Mouse (Mus musculus) limb, embryonic 15.5 days (tissue): Measurements from ENCODE around the gene Chia1. TPM values are rescaled to one million over a fixed set of nuclear protein-coding genes. Genes with fewer than 3 reads are reported as not detected.
"Not testable (repeated sequence)": the region's sequence is repeated elsewhere in the genome, so short reads cannot be mapped to it uniquely, and the experiment has no call there.

Experiments
- ATAC-seq: fragments of 200-750 bp; cut with Nextera tagmentation; 2 replicates; pipeline ENCODE4 v1.8.0; 2017; ENCODE audit warnings: low read depth, moderate TSS enrichment; ENCODE audit not compliant: insufficient number of reproducible peaks, low FRiP score, low TSS enrichment
- H3K27ac ChIP-seq: fragments of 300-500 bp; sonication (generic); 2 replicates; pipeline ENCODE4 v1.5.1; 2015; ENCODE audit warnings: moderate library complexity, mild to moderate bottlenecking, inconsistent platforms
- H3K27me3 ChIP-seq: fragments of 300-500 bp; sonication (generic); 2 replicates; pipeline ENCODE4 v1.6.1; 2015; ENCODE audit warnings: inconsistent platforms
- H3K36me3 ChIP-seq: fragments of 300-500 bp; sonication (generic); 2 replicates; pipeline ENCODE4 v1.6.1; 2015; ENCODE audit warnings: inconsistent platforms
- H3K4me1 ChIP-seq: fragments of 300-500 bp; sonication (generic); 2 replicates; pipeline ENCODE4 v1.6.1; 2015; ENCODE audit warnings: inconsistent platforms
- H3K4me2 ChIP-seq: fragments of 300-500 bp; sonication (generic); 2 replicates; pipeline ENCODE4 v1.6.1; 2015; ENCODE audit warnings: mild to moderate bottlenecking, inconsistent platforms
- H3K4me3 ChIP-seq: fragments of 300-500 bp; sonication (generic); 2 replicates; pipeline ENCODE4 v1.5.1; 2015; ENCODE audit warnings: mild to moderate bottlenecking, inconsistent platforms
- H3K9ac ChIP-seq: fragments of 300-500 bp; sonication (generic); 2 replicates; pipeline ENCODE4 v1.6.1; 2015; ENCODE audit warnings: inconsistent platforms
- H3K9me3 ChIP-seq: fragments of 300-500 bp; sonication (generic); 2 replicates; pipeline ENCODE4 v1.6.1; 2016; ENCODE audit warnings: inconsistent platforms
- WGBS: fragments of 180-500 bp; shearing (Covaris S2); methylation state at CpG from one replicate; pipeline ENCODE4 v1.1.7; 2015; 5-methylcytosine and 5-hydroxymethylcytosine counted together
- polyA plus RNA-seq: library from polyadenylated mRNA; unstranded; fragments of >200 nt; fragmentation: Nextera tagmentation; extraction: Ambion mirVana; gene quantifications from 2 replicates; pipeline ENCODE4 v1.2.1, GENCODE M21; 2015

Gene Chia1
- not detected in 2 replicates for polyA plus RNA-seq

- Histone ChIP-seq H3K4me3 (no peak within 1 kb of the TSS), H3K4me2 (no peak within 1 kb of the TSS), H3K4me1 (no peaks in the 10 kb centered on the region), H3K9ac (no peak within 1 kb of the TSS), H3K36me3 (no peaks in the 10 kb centered on the region), H3K9me3 (no peaks in the 10 kb centered on the region), H3K27ac (no peak within 1 kb of the TSS), H3K27me3 (no peaks in the 10 kb centered on the region)
- WGBS, result 75% methylated on average over 3 of the region's 3 CpGs
- no peak for ATAC-seq
These were observed at the start of gene Chia1 for GRCm38 (mm10) chr3:106112929-106113328. Gene Chia1, plus strand, starts transcription at chr3:106113229.

GRCm38 (mm10) chr3:106067707-106068106, 45.3 kb upstream of the Chia1 start:
- not testable (repeated sequence) for H3K4me2 ChIP-seq, ATAC-seq, H3K27ac ChIP-seq, H3K27me3 ChIP-seq, H3K4me3 ChIP-seq, H3K4me1 ChIP-seq, H3K9ac ChIP-seq, H3K9me3 ChIP-seq, H3K36me3 ChIP-seq
- WGBS, result 36% methylated on average over 5 of the region's 5 CpGs

GRCm38 (mm10) chr3:106070994-106071393, 42.0 kb upstream of the Chia1 start:
- Histone ChIP-seq H3K27ac (no peak overlapping the region), H3K9ac (no peak overlapping the region), H3K4me2 (no peak overlapping the region), H3K4me3 (no peak overlapping the region), H3K36me3 (no peaks in the 10 kb centered on the region), H3K4me1 (no peaks in the 10 kb centered on the region), H3K9me3 (no peaks in the 10 kb centered on the region), H3K27me3 (no peaks in the 10 kb centered on the region)
- 80% methylated on average over 2 of the region's 2 CpGs for WGBS
- ATAC-seq, result no peak

- H3K4me3 ChIP-seq, result no peak overlapping the region
- no peaks in the 10 kb centered on the region for H3K36me3 ChIP-seq
- no peaks in the 10 kb centered on the region for H3K9me3 ChIP-seq
- ATAC-seq, result no peak
- H3K27me3 ChIP-seq, result no peaks in the 10 kb centered on the region
- no peak overlapping the region for H3K27ac ChIP-seq
- H3K4me1 ChIP-seq, result no peaks in the 10 kb centered on the region
- no peak overlapping the region for H3K9ac ChIP-seq
- 67% methylated on average over 1 of the region's 1 CpGs for WGBS
- H3K4me2 ChIP-seq, result no peak overlapping the region
These were observed 38.2 kb upstream of the Chia1 start for GRCm38 (mm10) chr3:106074824-106075223.

GRCm38 (mm10) chr3:106126999-106127398, 14.0 kb downstream of the Chia1 start:
- Histone ChIP-seq H3K36me3 (no peaks in the 10 kb centered on the region), H3K27me3 (no peaks in the 10 kb centered on the region), H3K4me2 (no peak overlapping the region), H3K9me3 (no peaks in the 10 kb centered on the region; the same call in 1 of the 2 replicates), H3K4me3 (no peak overlapping the region), H3K27ac (no peak overlapping the region), H3K9ac (no peak overlapping the region), H3K4me1 (no peaks in the 10 kb centered on the region)
- no peak for ATAC-seq

- Histone ChIP-seq H3K4me2 (no peak overlapping the region), H3K9ac (no peak overlapping the region), H3K4me3 (no peak overlapping the region), H3K36me3 (no peaks in the 10 kb centered on the region), H3K27ac (no peak overlapping the region), H3K4me1 (no peaks in the 10 kb centered on the region), H3K27me3 (no peaks in the 10 kb centered on the region), H3K9me3 (no peaks in the 10 kb centered on the region; the same call in 1 of the 2 replicates)
- 72% methylated on average over 4 of the region's 4 CpGs for WGBS
- ATAC-seq, result 0 out of 2 replicates have a peak, but pooled peaks have one; percentile 58
These were observed 15.9 kb downstream of the Chia1 start for GRCm38 (mm10) chr3:106128807-106129493.

- Histone ChIP-seq H3K4me1 (no peaks in the 10 kb centered on the region), H3K4me3 (no peak overlapping the region), H3K27ac (no peak overlapping the region), H3K4me2 (no peak overlapping the region), H3K27me3 (no peaks in the 10 kb centered on the region), H3K9me3 (no peaks in the 10 kb centered on the region; the same call in 1 of the 2 replicates), H3K9ac (no peak overlapping the region), H3K36me3 (no peaks in the 10 kb centered on the region)
- 77% methylated on average over 5 of the region's 5 CpGs for WGBS
- no peak for ATAC-seq
These were observed 18.7 kb downstream of the Chia1 start for GRCm38 (mm10) chr3:106131690-106132089.

- Histone ChIP-seq H3K4me2 (no peak overlapping the region), H3K9me3 (peaks cover 8% of the 10 kb centered on the region), H3K4me3 (no peak overlapping the region), H3K27ac (no peak overlapping the region), H3K4me1 (no peaks in the 10 kb centered on the region), H3K9ac (no peak overlapping the region), H3K36me3 (no peaks in the 10 kb centered on the region), H3K27me3 (no peaks in the 10 kb centered on the region)
- ATAC-seq, result no peak
- 87% methylated on average over 10 of the region's 10 CpGs for WGBS
These were observed 31.1 kb downstream of the Chia1 start for GRCm38 (mm10) chr3:106144081-106144480.

- WGBS, result 82% methylated on average over 2 of the region's 2 CpGs
- H3K36me3 ChIP-seq, result no peaks in the 10 kb centered on the region
These were observed 41.4 kb downstream of the Chia1 start for GRCm38 (mm10) chr3:106154413-106154812.

GRCm38 (mm10) chr3:106167464-106167863, 54.4 kb downstream of the Chia1 start, which contains the start of gene Chil3:
Gene Chil3, minus strand, starts transcription at chr3:106167564.
- H3K4me2 ChIP-seq, result no peak within 1 kb of the TSS
- H3K4me1 ChIP-seq, result no peaks in the 10 kb centered on the region
- H3K27me3 ChIP-seq, result no peaks in the 10 kb centered on the region
- no peak for ATAC-seq
- H3K9ac ChIP-seq, result no peak within 1 kb of the TSS
- H3K36me3 ChIP-seq, result no peaks in the 10 kb centered on the region
- WGBS, result 66% methylated on average over 3 of the region's 3 CpGs
- H3K4me3 ChIP-seq, result no peak within 1 kb of the TSS
- H3K27ac ChIP-seq, result no peak within 1 kb of the TSS
- peaks cover 5% of the 10 kb centered on the region; the same call in 1 of the 2 replicates for H3K9me3 ChIP-seq

More at GRCm38 (mm10) chr3:106154413-106154812, 41.4 kb downstream of the Chia1 start:
- no peak overlapping the region for H3K27ac ChIP-seq
- no peak overlapping the region for H3K9ac ChIP-seq
- H3K4me2 ChIP-seq, result no peak overlapping the region
- H3K9me3 ChIP-seq, result no peaks in the 10 kb centered on the region
- no peak overlapping the region for H3K4me3 ChIP-seq
- ATAC-seq, result no peak
- H3K27me3 ChIP-seq, result no peaks in the 10 kb centered on the region
- no peaks in the 10 kb centered on the region for H3K4me1 ChIP-seq

- H3K27me3 ChIP-seq, result no peaks in the 10 kb centered on the region
- no peak overlapping the region for H3K4me2 ChIP-seq
- H3K27ac ChIP-seq, result no peak overlapping the region
- H3K9me3 ChIP-seq, result peaks cover 5% of the 10 kb centered on the region; the same call in 1 of the 2 replicates
- no peak overlapping the region for H3K9ac ChIP-seq
- no peaks in the 10 kb centered on the region for H3K4me1 ChIP-seq
- H3K36me3 ChIP-seq, result no peaks in the 10 kb centered on the region
- ATAC-seq, result 0 out of 2 replicates have a peak, but pooled peaks have one; percentile 10
- no peak overlapping the region for H3K4me3 ChIP-seq
- 40% methylated on average over 1 of the region's 1 CpGs for WGBS
These were observed 57.6 kb downstream of the Chia1 start for GRCm38 (mm10) chr3:106170522-106171053.

- ATAC-seq, result peak; percentile 40; the same call in 1 of the 2 replicates
- Histone ChIP-seq H3K4me2 (no peak overlapping the region), H3K36me3 (no peaks in the 10 kb centered on the region), H3K4me1 (no peaks in the 10 kb centered on the region), H3K4me3 (no peak overlapping the region), H3K27ac (no peak overlapping the region), H3K9ac (no peak overlapping the region), H3K9me3 (peaks cover 5% of the 10 kb centered on the region; the same call in 1 of the 2 replicates), H3K27me3 (no peaks in the 10 kb centered on the region)
- 80% methylated on average over 1 of the region's 1 CpGs for WGBS
These were observed 58.2 kb downstream of the Chia1 start for GRCm38 (mm10) chr3:106171135-106171731.
